In the genomic region with DNA sequence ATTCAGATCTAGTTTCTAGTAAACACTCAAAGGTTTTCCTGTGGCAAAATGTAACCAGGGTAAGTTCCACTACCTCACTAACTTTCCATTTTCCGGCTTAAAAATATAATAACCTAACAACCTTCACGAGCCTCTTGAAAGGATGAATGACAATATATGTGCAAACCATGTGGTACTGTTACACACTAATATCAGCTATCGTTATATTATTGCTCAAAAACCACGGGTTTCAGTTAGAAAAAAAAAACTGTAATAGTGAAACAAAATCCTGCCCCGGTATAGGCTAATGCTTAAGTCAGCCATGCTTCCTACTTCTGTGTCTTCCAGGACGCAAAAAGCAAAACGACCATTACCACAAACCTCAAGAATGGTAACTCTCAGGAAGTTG, we compare ENCODE assay signal across 8 mouse cellular contexts. TPM values are rescaled to one million over a fixed set of nuclear protein-coding genes. Genes with fewer than 3 reads are reported as not detected.
DNase-seq lines count a peak whose midpoint lies in the region; ATAC-seq and TF ChIP-seq lines count a peak whose summit lies in the region.

No protein-coding gene starts in this region.

- no peak for TF ChIP-seq CTCF in E14TG2a.4 (conservative IDR thresholded peaks at IDR 0.05; ENCODE audit: low read length)

- H3K4me2 ChIP-seq in heart, embryonic 13.5 days: peak overlapping the region; percentile 71

- H3K9ac ChIP-seq in heart, embryonic 13.5 days: peak overlapping the region; percentile 95

- H3K27me3 ChIP-seq in heart, embryonic 13.5 days (replicated peaks): no peaks in the 10 kb centered on the region
- no peaks in the 10 kb centered on the region for H3K27me3 ChIP-seq in E14TG2a.4 (ENCODE audit: insufficient read depth, low read length)
- H3K27me3 ChIP-seq in hindbrain, embryonic 10.5 days (ENCODE audit: insufficient read depth, poor library complexity, severe bottlenecking): no peaks in the 10 kb centered on the region
- no peaks in the 10 kb centered on the region for H3K27me3 ChIP-seq in megakaryocyte, embryonic 14.5 days (replicated peaks)

- intact Hi-C loops in heart, postnatal 14 days (cut with DNase I): no loop called here

- H3K9me3 ChIP-seq in heart, embryonic 13.5 days: no peaks in the 10 kb centered on the region
- H3K9me3 ChIP-seq in E14TG2a.4 (ENCODE audit: low read length): no peaks in the 10 kb centered on the region
- no peaks in the 10 kb centered on the region for H3K9me3 ChIP-seq in hindbrain, embryonic 10.5 days
- no peaks in the 10 kb centered on the region for H3K9me3 ChIP-seq in megakaryocyte, embryonic 14.5 days

- H3K4me3 ChIP-seq in heart, embryonic 13.5 days: peak overlapping the region; percentile 90
- peak overlapping the region; percentile 98 for H3K4me3 ChIP-seq in E14TG2a.4 (replicated peaks; ENCODE audit: low read length)
- peak overlapping the region; percentile 94 for H3K4me3 ChIP-seq in hindbrain, embryonic 10.5 days
- H3K4me3 ChIP-seq in megakaryocyte, embryonic 14.5 days (replicated peaks): peak overlapping the region; percentile 99

- no peak for ATAC-seq in heart, embryonic 13.5 days (ENCODE audit: extremely low read depth, insufficient number of reproducible peaks, low FRiP score, low TSS enrichment)

- H3K27ac ChIP-seq in heart, embryonic 13.5 days (replicated peaks): peak overlapping the region; percentile 94
- H3K27ac ChIP-seq in hindbrain, embryonic 10.5 days: peak overlapping the region; percentile 93

- WGBS in heart, embryonic 13.5 days: 8% methylated on average over 7 of the region's 7 CpGs
- 13% methylated on average over 7 of the region's 7 CpGs for WGBS in hindbrain, embryonic 10.5 days

- H3K4me1 ChIP-seq in heart, embryonic 13.5 days: peaks cover 31% of the 10 kb centered on the region
- H3K4me1 ChIP-seq in E14TG2a.4 (replicated peaks; ENCODE audit: low read depth, low read length): peaks cover 32% of the 10 kb centered on the region
- H3K4me1 ChIP-seq in hindbrain, embryonic 10.5 days (replicated peaks): peaks cover 23% of the 10 kb centered on the region
- peaks cover 63% of the 10 kb centered on the region for H3K4me1 ChIP-seq in megakaryocyte, embryonic 14.5 days

- peaks cover 3% of the 10 kb centered on the region; the same call in 1 of the 2 replicates for H3K36me3 ChIP-seq in heart, embryonic 13.5 days
- no peaks in the 10 kb centered on the region for H3K36me3 ChIP-seq in E14TG2a.4 (ENCODE audit: insufficient read depth, low read length)
- H3K36me3 ChIP-seq in hindbrain, embryonic 10.5 days: no peaks in the 10 kb centered on the region
- peaks cover 8% of the 10 kb centered on the region for H3K36me3 ChIP-seq in megakaryocyte, embryonic 14.5 days (replicated peaks; ENCODE audit: low read length)

- no peak for DNase-seq in heart, postnatal 14 days
- DNase-seq in hindbrain, embryonic 10.5 days (ENCODE audit: low spot score): no peak
- no peak for DNase-seq in cerebellum, adult 11-12 months
- no peak for DNase-seq in urinary bladder, postnatal 14 days (ENCODE audit: low spot score)
- no peak for DNase-seq in cerebellum, postnatal 4 days (ENCODE audit: low spot score in 2 of 2)

RNA-seq across cellular contexts. Expression of a gene that starts 1.1 kb away (rescaled TPM):
- 14.0 and 16.7 TPM in 2 replicates for polyA plus RNA-seq in heart, embryonic 13.5 days (2015; fragmentation: Nextera tagmentation; extraction: Ambion mirVana)
- 10 to 100 TPM in 1 of 2 experiments, 1 to 10 TPM in 1; 8.8 to 10.3 TPM for total RNA-seq in heart, postnatal 14 days (2021)
- polyA plus RNA-seq in hindbrain, embryonic 10.5 days (2016; fragmentation: Nextera tagmentation; extraction: Ambion mirVana): 14.7 and 16.6 TPM in 2 replicates
- 1.2 TPM in 1 of 2 replicates, not detected in the other for polyA plus RNA-seq in megakaryocyte, embryonic 14.5 days (2012; ENCODE audit: insufficient read depth, low replicate concordance)

RNA-seq across cellular contexts. Expression of a gene that starts 1.3 kb away (rescaled TPM):
- 32.2 and 33.1 TPM in 2 replicates for polyA plus RNA-seq in heart, embryonic 13.5 days (2015; fragmentation: Nextera tagmentation; extraction: Ambion mirVana)
- 100 to 1,000 TPM in 1 of 2 experiments, 10 to 100 TPM in 1; 90.2 to 117 TPM for total RNA-seq in heart, postnatal 14 days (2021)
- 35.8 and 40.3 TPM in 2 replicates for polyA plus RNA-seq in hindbrain, embryonic 10.5 days (2016; fragmentation: Nextera tagmentation; extraction: Ambion mirVana)
- polyA plus RNA-seq in megakaryocyte, embryonic 14.5 days (2012; ENCODE audit: insufficient read depth, low replicate concordance): 0.52 and 2.9 TPM in 2 replicates
